Mouse (Mus musculus): ENCODE data around the gene Gm28038. TPM values are rescaled to one million over a fixed set of nuclear protein-coding genes. Genes with fewer than 3 reads are reported as not detected.

Gene Gm28038
- polyA plus RNA-seq, 1 experiment from 2014 or later: not detected

DNA sequence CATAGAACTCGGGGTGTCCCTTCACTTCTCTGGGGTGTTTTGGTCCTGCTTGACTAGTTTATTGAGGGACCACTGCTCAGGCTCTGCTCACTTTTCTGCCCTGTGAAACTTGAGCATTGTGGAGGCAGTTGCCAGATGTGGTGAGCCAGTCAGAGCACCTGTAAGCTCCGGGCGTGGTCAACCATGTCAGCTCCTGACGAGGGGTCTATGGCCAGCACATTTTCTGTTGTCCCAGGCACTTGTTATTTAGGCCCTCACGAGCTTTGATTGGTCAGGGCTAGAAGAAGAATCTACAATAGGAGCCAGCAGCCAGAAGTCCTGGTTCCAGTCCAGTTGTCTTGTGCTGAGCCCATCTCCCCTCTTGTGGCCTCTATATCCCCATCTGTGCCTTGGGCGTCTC, 17.0 kb upstream of the Gm28038 start:
- 78% methylated on average over 6 of the region's 6 CpGs for WGBS
- Histone ChIP-seq H3K9ac (ENCODE audit: low read length) (no peak overlapping the region), H3K27me3 (ENCODE audit: control insufficient read depth, insufficient read depth, low read length) (no peaks in the 10 kb centered on the region), H3K36me3 (ENCODE audit: control insufficient read depth, insufficient read depth, low read length) (peaks cover 19% of the 10 kb centered on the region), H3K27ac (replicated peaks) (no peak overlapping the region; the same call in 1 of the 2 replicates), H3K9me3 (ENCODE audit: control insufficient read depth, low read length) (no peaks in the 10 kb centered on the region), H3K4me2 (replicated peaks; ENCODE audit: low read depth) (no peak overlapping the region), H3K4me1 (replicated peaks; ENCODE audit: control insufficient read depth, insufficient read depth) (peaks cover 18% of the 10 kb centered on the region), H3K4me3 (ENCODE audit: low read depth, low read length) (no peak overlapping the region)
- ATAC-seq (ENCODE audit: low FRiP score, low TSS enrichment) (no peak), DNase-seq (ENCODE audit: low spot score) (no peak)
- TF ChIP-seq CTCF (IDR thresholded peaks at IDR 0.05; ENCODE audit: low read depth): no peak
- no peak for TF ChIP-seq EP300 (optimal IDR thresholded peaks at IDR 0.05)

DNA sequence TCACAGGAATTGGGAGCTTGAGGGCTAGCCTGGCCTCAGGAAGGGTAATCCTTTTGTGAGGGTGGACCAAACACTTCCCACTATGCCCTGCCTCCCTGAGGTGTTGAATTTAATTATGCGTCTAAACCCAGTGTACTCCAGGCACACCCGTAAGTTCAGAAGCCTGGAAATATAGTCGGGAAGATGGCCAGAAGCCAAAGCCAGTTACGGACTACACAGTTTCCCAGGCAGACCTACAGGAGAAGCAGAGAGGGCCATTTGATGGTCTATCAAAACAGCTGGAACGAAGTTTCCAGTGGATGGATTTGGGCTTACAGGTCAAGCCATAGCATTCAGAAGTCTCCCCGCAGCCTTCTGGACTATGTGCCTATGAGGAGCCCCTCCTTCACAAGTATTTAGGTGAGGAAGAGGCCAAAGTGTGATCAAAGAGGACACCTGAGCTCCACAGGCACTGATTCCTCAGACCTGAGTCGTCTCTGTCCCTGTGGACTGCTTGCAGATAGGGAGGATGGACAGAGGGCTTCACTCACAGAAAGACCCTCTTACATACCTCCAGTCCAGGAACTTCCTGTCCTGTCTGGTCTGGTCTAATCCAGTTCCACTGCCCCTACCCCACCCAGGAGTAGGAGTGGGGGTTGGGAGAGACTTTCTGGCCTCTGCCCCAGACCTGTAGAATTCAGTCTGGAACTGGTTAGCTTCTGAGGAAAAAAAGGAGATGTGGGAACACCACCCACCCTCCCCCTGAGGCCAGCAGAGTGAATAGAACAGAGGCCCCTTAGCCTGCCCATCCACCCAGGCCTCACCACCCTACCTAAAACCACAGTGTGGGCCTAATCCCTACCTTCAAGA, 15.9 kb upstream of the Gm28038 start:
- no peak for DNase-seq (ENCODE audit: low spot score)
- WGBS: 39% methylated on average over 7 of the region's 7 CpGs
- Histone ChIP-seq H3K9ac (ENCODE audit: low read length) (peak overlapping the region; percentile 27; the same call in 1 of the 2 replicates), H3K27ac (replicated peaks) (peak overlapping the region; percentile 91), H3K4me3 (ENCODE audit: low read depth, low read length) (no peak overlapping the region), H3K36me3 (ENCODE audit: control insufficient read depth, insufficient read depth, low read length) (peaks cover 19% of the 10 kb centered on the region), H3K4me1 (replicated peaks; ENCODE audit: control insufficient read depth, insufficient read depth) (peaks cover 18% of the 10 kb centered on the region), H3K4me2 (replicated peaks; ENCODE audit: low read depth) (no peak overlapping the region), H3K9me3 (ENCODE audit: control insufficient read depth, low read length) (no peaks in the 10 kb centered on the region), H3K27me3 (ENCODE audit: control insufficient read depth, insufficient read depth, low read length) (no peaks in the 10 kb centered on the region)
- no peak for TF ChIP-seq CTCF (IDR thresholded peaks at IDR 0.05; ENCODE audit: low read depth)
- no peak for TF ChIP-seq EP300 (optimal IDR thresholded peaks at IDR 0.05)
- no peak for ATAC-seq (ENCODE audit: low FRiP score, low TSS enrichment)

DNA sequence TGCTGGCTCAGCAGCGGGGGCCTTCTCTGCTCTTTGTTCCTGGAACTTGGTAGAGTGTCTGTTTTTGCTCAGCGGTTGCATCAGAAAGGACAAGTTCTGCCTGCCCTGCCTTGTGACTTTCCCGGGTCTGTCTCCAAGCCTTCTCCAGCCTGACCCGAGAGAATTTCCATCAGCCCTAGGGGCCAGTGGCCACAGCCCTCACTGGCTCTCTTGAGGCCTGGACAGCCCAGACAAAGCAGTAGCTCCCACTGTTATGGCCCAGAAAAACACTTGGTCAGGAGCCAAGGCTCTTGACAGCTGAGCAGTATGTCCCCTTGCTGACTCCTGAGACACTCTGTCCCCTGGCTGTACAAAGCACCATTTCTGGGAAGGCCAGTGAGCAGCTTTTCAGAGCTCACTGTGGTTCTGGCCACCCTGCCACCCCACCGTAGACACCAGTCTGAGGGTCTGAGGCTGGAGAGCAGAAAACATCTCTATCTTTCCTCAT, 15.0 kb upstream of the Gm28038 start, which contains the start of gene Phyhd1:
Phyhd1 (plus strand) TSS at position 437 of the 487 bp plus-strand sequence.
- H3K4me1 ChIP-seq (replicated peaks; ENCODE audit: control insufficient read depth, insufficient read depth): peaks cover 18% of the 10 kb centered on the region
- H3K27me3 ChIP-seq (ENCODE audit: control insufficient read depth, insufficient read depth, low read length): no peaks in the 10 kb centered on the region
- ATAC-seq (ENCODE audit: low FRiP score, low TSS enrichment) (peak; percentile 14; the same call in 1 of the 2 replicates), DNase-seq (ENCODE audit: low spot score) (no peak)
- H3K36me3 ChIP-seq (ENCODE audit: control insufficient read depth, insufficient read depth, low read length): peaks cover 16% of the 10 kb centered on the region
- H3K4me3 ChIP-seq (ENCODE audit: low read depth, low read length): no peak within 1 kb of the TSS
- 0 out of 2 replicates have a peak, but pooled peaks have one; percentile 17 for TF ChIP-seq CTCF (IDR thresholded peaks at IDR 0.05; ENCODE audit: low read depth)
- no peak for TF ChIP-seq EP300 (optimal IDR thresholded peaks at IDR 0.05)
- peak within 1 kb of the TSS; percentile 51 for H3K9ac ChIP-seq (ENCODE audit: low read length)
- peak within 1 kb of the TSS; percentile 91 for H3K27ac ChIP-seq (replicated peaks)
- H3K9me3 ChIP-seq (ENCODE audit: control insufficient read depth, low read length): no peaks in the 10 kb centered on the region
- H3K4me2 ChIP-seq (replicated peaks; ENCODE audit: low read depth): peak within 1 kb of the TSS; percentile 36
- WGBS: 29% methylated on average over 5 of the region's 5 CpGs

DNA sequence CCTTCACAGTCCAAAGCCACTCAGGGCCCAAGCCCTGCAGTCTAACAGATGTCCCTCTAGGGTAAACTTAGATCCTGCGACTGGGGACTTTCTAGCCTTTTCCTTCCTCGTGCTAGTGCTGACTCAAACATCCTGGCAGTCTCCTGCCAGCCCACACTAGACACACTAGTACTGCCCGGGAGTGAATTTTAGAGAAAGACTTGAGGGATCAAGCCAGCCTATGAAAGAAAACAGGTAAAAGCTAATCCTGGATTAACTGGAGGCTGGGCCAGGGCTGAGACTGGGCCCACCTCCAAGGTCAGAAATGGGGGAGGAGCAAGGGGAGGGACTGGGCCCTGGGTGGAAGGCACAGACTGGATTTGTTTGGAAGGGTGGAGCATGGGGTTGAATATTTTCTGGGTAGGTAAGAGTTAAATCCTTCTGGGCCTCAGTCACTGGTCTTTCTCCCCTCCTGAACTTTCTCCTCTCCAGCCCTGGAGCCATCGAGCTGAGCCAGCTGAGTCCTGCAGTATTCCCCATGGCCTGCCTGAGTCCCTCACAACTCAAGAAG, 14.4 kb upstream of the Gm28038 start:
- Histone ChIP-seq H3K4me2 (replicated peaks; ENCODE audit: low read depth) (peak overlapping the region; percentile 36), H3K4me1 (replicated peaks; ENCODE audit: control insufficient read depth, insufficient read depth) (peaks cover 18% of the 10 kb centered on the region), H3K36me3 (ENCODE audit: control insufficient read depth, insufficient read depth, low read length) (peaks cover 15% of the 10 kb centered on the region), H3K27ac (replicated peaks) (peak overlapping the region; percentile 91), H3K27me3 (ENCODE audit: control insufficient read depth, insufficient read depth, low read length) (no peaks in the 10 kb centered on the region), H3K9ac (ENCODE audit: low read length) (peak overlapping the region; percentile 51; the same call in 1 of the 2 replicates), H3K4me3 (ENCODE audit: low read depth, low read length) (no peak overlapping the region), H3K9me3 (ENCODE audit: control insufficient read depth, low read length) (no peaks in the 10 kb centered on the region)
- peak; percentile 84 for DNase-seq (ENCODE audit: low spot score)
- TF ChIP-seq EP300 (optimal IDR thresholded peaks at IDR 0.05): peak; percentile 49
- no peak; the same call in 1 of the 2 replicates for TF ChIP-seq CTCF (IDR thresholded peaks at IDR 0.05; ENCODE audit: low read depth)
- ATAC-seq (ENCODE audit: low FRiP score, low TSS enrichment): peak; percentile 79
- 3% methylated on average over 4 of the region's 4 CpGs for WGBS

DNA sequence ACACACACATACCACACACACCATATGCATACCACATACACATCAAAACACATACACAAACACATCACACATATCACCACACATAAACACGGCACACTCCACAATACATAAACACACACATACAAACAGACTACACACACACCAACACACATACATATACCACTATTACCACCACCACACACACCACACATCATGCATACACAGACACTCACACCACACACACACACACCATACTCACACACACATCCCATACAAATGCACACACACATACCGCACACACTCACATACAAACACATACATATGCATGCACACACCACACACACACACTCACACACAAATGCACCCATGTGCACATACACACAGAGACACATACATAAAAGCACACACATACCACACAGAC, 13.4 kb upstream of the Gm28038 start:
- Histone ChIP-seq H3K4me2 (replicated peaks; ENCODE audit: low read depth) (no peak overlapping the region), H3K27me3 (ENCODE audit: control insufficient read depth, insufficient read depth, low read length) (no peaks in the 10 kb centered on the region), H3K27ac (replicated peaks) (no peak overlapping the region), H3K9ac (ENCODE audit: low read length) (no peak overlapping the region), H3K36me3 (ENCODE audit: control insufficient read depth, insufficient read depth, low read length) (peaks cover 6% of the 10 kb centered on the region; the same call in 1 of the 2 replicates), H3K4me1 (replicated peaks; ENCODE audit: control insufficient read depth, insufficient read depth) (peaks cover 18% of the 10 kb centered on the region), H3K9me3 (ENCODE audit: control insufficient read depth, low read length) (no peaks in the 10 kb centered on the region), H3K4me3 (ENCODE audit: low read depth, low read length) (no peak overlapping the region)
- TF ChIP-seq EP300 (optimal IDR thresholded peaks at IDR 0.05) (no peak), CTCF (IDR thresholded peaks at IDR 0.05; ENCODE audit: low read depth) (no peak)
- ATAC-seq (ENCODE audit: low FRiP score, low TSS enrichment): no peak
- no peak for DNase-seq (ENCODE audit: low spot score)
- WGBS: 91% methylated on average over 2 of the region's 2 CpGs
